Mouse (Mus musculus) limb, embryonic 14.5 days (tissue): ENCODE data around the gene Fzr1. TPM values are rescaled to one million over a fixed set of nuclear protein-coding genes. Genes with fewer than 3 reads are reported as not detected.

Experiments
- ATAC-seq: fragments of 200-750 bp; cut with Nextera tagmentation; 2 replicates; pipeline ENCODE4 v1.8.0; 2017; ENCODE audit warnings: low read depth, moderate number of reproducible peaks, moderate TSS enrichment; ENCODE audit not compliant: low FRiP score
- DNase-seq: peaks from one replicate; pipeline ENCODE4 v3.0.0-alpha.2; 2015; ENCODE audit warnings: low spot score
- H3K27ac ChIP-seq: fragments of 300-500 bp; sonication (generic); replicated peaks from 2 replicates; pipeline ENCODE4 v1.5.1; 2014; ENCODE audit warnings: low read depth, mild to moderate bottlenecking, low read length, moderate library complexity, mixed read lengths
- H3K27me3 ChIP-seq: fragments of 300-500 bp; sonication (generic); 2 replicates; pipeline ENCODE4 v1.6.1; 2014; ENCODE audit warnings: low read length, mixed read lengths; ENCODE audit not compliant: control insufficient read depth, insufficient read depth
- H3K36me3 ChIP-seq: fragments of 300-500 bp; sonication (generic); 2 replicates; pipeline ENCODE4 v1.6.1; 2014; ENCODE audit warnings: mild to moderate bottlenecking, low read length, moderate library complexity, mixed read lengths; ENCODE audit not compliant: control insufficient read depth, insufficient read depth
- H3K4me1 ChIP-seq: fragments of 300-500 bp; sonication (generic); 2 replicates; pipeline ENCODE4 v1.6.1; 2014; ENCODE audit warnings: antibody characterized with exemption, low read length, mixed read lengths; ENCODE audit not compliant: control insufficient read depth, insufficient read depth
- H3K4me2 ChIP-seq: fragments of 300-500 bp; sonication (generic); replicated peaks from 2 replicates; pipeline ENCODE4 v1.6.1; 2014; ENCODE audit warnings: low read depth, mild to moderate bottlenecking, low read length, moderate library complexity; ENCODE audit not compliant: severe bottlenecking
- H3K4me3 ChIP-seq: fragments of 300-500 bp; sonication (generic); replicated peaks from 2 replicates; pipeline ENCODE4 v1.5.1; 2014; ENCODE audit warnings: low read length
- H3K9ac ChIP-seq: fragments of 300-500 bp; sonication (generic); 2 replicates; pipeline ENCODE4 v1.6.1; 2014; ENCODE audit warnings: mild to moderate bottlenecking, low read depth, low read length, moderate library complexity; ENCODE audit not compliant: severe bottlenecking
- H3K9me3 ChIP-seq: fragments of 300-500 bp; sonication (generic); 2 replicates; pipeline ENCODE4 v1.6.1; 2016; ENCODE audit warnings: low read length; ENCODE audit not compliant: control insufficient read depth
- POLR2A ChIP-seq: fragments of 200-500 bp; IDR thresholded peaks from 2 replicates; pipeline ENCODE4 v1.8.0; 2012; ENCODE audit warnings: inconsistent platforms, mild to moderate bottlenecking, moderate library complexity, borderline replicate concordance; ENCODE audit not compliant: insufficient read depth, insufficient read length; ENCODE audit errors: extremely low read depth
- WGBS: fragments of 180-500 bp; shearing (Covaris S2); extraction: QIAGEN DNeasy Blood & Tissue Kit; methylation state at CpG from one replicate; pipeline ENCODE4 v1.1.7; 2014; 5-methylcytosine and 5-hydroxymethylcytosine counted together
- polyA plus RNA-seq, 2 experiments: library from polyadenylated mRNA; depleted of rRNA in 1 of 2; stranded (reverse) in 1 of 2; unstranded in 1 of 2; fragments of >200 nt; fragmentation: Nextera tagmentation in 1 of 2; extraction: Ambion mirVana in 1 of 2; gene quantifications; 2 replicates each; pipeline versions ENCODE4 v1.2.1 to v1.2.3; 2012 to 2014

Gene Fzr1
- polyA plus RNA-seq, 2 experiments: 92.8 to 109 TPM

DNA sequence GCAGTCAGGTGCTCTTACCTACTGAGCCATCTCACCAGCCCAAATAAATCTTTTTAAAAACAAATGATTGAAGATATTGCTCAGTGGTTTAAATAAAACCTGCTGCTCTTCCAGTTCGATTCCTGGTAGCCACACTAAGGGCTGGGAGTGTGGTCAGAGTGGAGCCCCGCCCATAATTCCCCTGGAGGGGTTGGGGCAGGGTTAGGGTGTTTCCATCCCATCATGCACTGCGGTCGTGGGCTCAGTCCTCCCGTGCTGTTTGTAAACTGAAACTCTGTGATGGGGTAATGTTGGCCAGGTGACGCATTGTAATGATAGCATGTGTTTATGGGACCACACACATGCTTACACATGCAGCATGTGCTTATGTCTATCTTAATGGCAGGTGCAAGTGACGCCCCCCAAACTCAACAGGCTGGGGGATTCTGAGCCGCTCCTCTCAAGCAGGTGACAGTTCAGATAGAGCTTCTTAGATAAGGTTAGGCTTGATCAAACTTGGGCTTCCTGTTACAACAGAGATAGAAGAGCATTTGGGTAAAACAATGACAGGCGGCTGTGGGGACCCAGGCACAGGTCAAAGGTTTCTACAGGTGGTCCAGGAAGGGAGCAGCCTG, 26.5 kb downstream of the Fzr1 start:
- H3K4me1 ChIP-seq: peaks cover 20% of the 10 kb centered on the region
- no peaks in the 10 kb centered on the region for H3K27me3 ChIP-seq
- no peaks in the 10 kb centered on the region for H3K9me3 ChIP-seq
- WGBS: 23% methylated on average over 9 of the region's 9 CpGs
- no peak for TF ChIP-seq POLR2A
- no peak overlapping the region for H3K4me3 ChIP-seq
- DNase-seq (no peak), ATAC-seq (no peak)
- no peak overlapping the region for H3K27ac ChIP-seq
- no peak overlapping the region for H3K9ac ChIP-seq
- peaks cover 13% of the 10 kb centered on the region for H3K36me3 ChIP-seq
- H3K4me2 ChIP-seq: no peak overlapping the region

DNA sequence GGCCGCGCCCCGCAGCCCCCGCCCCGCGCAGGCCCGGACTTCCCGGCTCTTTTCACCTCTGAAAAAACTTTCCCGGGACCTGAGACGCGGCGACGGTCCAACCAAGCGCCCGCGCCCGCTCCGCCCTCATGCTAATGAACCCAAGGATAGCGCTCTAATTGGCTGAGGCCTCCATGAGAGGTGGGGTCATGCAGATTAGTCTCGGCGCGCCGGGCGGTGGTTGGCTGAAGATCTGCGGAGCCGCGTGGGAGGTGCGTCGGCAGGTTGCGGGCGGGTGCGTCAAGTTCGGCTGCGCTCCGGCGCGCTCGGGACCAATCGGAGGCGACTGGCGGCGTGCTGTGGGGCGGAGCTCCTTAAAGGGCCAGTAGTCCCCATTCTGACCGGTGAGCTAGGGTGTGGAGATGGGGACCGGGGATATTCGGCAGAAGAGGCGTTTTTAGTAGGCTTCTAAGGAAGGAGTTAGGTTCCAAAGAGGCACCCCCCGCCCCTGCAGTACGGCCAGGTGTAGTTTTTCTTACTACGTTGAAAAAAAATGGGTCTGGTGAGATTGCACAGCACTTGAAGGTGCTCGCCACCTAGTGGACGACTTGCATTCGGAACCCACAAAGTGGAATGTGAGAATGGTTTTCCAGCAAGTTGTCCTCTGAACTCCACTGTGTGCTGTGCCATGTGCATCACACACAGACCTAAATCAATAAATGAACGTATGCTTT, 27.8 kb downstream of the Fzr1 start, which contains the start of gene Hmg20b:
Hmg20b (minus strand) TSS at position 130 of the 713 bp plus-strand sequence.
- peak within 1 kb of the TSS; percentile 70 for H3K27ac ChIP-seq
- DNase-seq (peak; percentile 99), ATAC-seq (peak; percentile 96)
- WGBS: under 1% methylated on average over 49 of the region's 54 CpGs
- peak within 1 kb of the TSS; percentile 80 for H3K9ac ChIP-seq
- no peaks in the 10 kb centered on the region for H3K27me3 ChIP-seq
- H3K36me3 ChIP-seq: peaks cover 20% of the 10 kb centered on the region
- peak within 1 kb of the TSS; percentile 78 for H3K4me3 ChIP-seq
- H3K9me3 ChIP-seq: no peaks in the 10 kb centered on the region
- peaks cover 20% of the 10 kb centered on the region for H3K4me1 ChIP-seq
- peak; percentile 38; the same call in 1 of the 2 replicates for TF ChIP-seq POLR2A
- H3K4me2 ChIP-seq: peak within 1 kb of the TSS; percentile 93

DNA sequence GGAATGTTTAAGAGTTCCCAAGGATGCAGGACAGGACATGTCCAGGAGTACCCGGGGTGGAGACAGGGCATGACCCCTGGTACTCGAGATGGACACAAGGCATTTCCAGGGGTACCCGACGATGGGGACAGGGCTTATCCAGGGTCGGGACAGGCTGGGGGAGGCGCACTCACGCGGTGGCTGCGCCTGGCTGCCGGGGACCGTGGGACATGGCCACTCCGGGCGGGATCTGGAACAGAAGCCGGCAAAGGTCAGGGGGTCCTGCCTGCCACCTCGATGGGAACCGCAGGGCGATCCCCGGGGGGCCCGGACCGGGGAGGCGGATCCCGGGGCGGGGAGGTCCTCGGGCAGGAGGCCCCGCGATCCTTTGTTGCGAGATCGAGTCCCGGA, 28.4 kb downstream of the Fzr1 start:
- peaks cover 20% of the 10 kb centered on the region for H3K4me1 ChIP-seq
- no peak for ATAC-seq

DNA sequence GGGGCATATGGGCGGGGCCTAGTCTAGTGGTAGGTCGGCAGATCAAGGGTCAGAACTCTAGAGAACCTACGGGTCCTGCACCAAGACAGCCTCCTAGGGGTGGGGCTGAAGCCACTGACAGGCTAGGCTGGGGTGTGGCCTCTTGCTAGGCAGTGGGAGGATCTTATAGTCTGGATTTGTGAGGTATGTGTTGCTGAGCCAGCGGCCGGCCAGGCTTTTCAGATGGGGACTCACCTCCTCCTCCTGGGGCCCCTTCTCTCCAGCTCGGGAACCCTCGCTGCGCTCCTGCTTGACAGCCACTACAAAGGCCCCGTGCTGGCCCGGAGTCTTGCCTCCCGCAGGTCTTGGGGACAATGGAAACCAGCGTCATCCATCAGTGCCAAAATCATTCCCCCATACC, 29.2 kb downstream of the Fzr1 start:
- peaks cover 11% of the 10 kb centered on the region for H3K27me3 ChIP-seq
- peak overlapping the region; percentile 80 for H3K9ac ChIP-seq
- H3K9me3 ChIP-seq: no peaks in the 10 kb centered on the region
- 2% methylated on average over 11 of the region's 12 CpGs for WGBS
- no peak for TF ChIP-seq POLR2A
- DNase-seq (peak; percentile 43), ATAC-seq (no peak)
- peak overlapping the region; percentile 78 for H3K4me3 ChIP-seq
- H3K4me1 ChIP-seq: peaks cover 20% of the 10 kb centered on the region
- peak overlapping the region; percentile 93 for H3K4me2 ChIP-seq
- no peak overlapping the region for H3K27ac ChIP-seq
- H3K36me3 ChIP-seq: peaks cover 21% of the 10 kb centered on the region

More for the DNA sequence above, 28.4 kb downstream of the Fzr1 start:
- Histone ChIP-seq H3K36me3 (peaks cover 21% of the 10 kb centered on the region), H3K27me3 (peaks cover 4% of the 10 kb centered on the region), H3K9me3 (no peaks in the 10 kb centered on the region), H3K4me3 (peak overlapping the region; percentile 78), H3K27ac (peak overlapping the region; percentile 70), H3K9ac (peak overlapping the region; percentile 80), H3K4me2 (peak overlapping the region; percentile 93)
- 1% methylated on average over 24 of the region's 29 CpGs for WGBS
- no peak for TF ChIP-seq POLR2A
- no peak for DNase-seq

DNA sequence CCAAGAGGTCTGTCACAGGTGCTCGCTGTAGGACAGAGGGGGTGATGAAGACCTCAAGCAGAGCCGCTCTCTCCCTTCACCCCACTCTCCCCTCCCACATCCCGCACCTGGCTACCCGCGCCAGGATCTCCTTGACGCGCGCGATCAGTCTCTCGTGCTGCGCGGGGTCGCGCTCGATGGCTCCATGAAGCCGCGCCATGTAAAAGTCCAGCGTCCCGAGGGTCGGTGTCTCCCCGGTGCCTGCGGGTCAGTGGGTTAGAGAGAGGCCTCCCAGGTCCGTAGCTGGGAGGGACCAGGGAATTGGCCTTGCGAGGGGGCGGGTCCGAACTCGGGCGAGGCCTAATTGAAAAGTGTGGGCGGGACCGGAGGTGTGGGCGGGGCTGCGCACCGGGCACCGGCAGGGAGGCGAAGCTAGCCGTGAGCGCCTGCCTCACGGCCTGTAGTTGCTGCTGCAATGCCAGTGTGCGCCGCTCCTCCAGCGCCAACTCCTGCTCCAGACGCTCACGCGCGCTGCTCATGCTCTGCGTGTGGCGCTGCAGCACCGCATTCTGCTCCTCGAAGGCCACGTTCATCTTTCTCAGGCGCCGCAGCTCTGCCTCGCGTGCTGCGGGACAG, 31.8 kb downstream of the Fzr1 start:
- ATAC-seq: no peak
- no peak for TF ChIP-seq POLR2A
- Histone ChIP-seq H3K4me3 (peak overlapping the region; percentile 27), H3K27ac (no peak overlapping the region), H3K9me3 (no peaks in the 10 kb centered on the region), H3K27me3 (peaks cover 36% of the 10 kb centered on the region), H3K9ac (peak overlapping the region; percentile 26; the same call in 1 of the 2 replicates), H3K36me3 (peaks cover 21% of the 10 kb centered on the region), H3K4me2 (peak overlapping the region; percentile 50), H3K4me1 (peaks cover 26% of the 10 kb centered on the region)
- 11% methylated on average over 39 of the region's 55 CpGs for WGBS
- DNase-seq: peak; percentile 56
